In the genomic region with DNA sequence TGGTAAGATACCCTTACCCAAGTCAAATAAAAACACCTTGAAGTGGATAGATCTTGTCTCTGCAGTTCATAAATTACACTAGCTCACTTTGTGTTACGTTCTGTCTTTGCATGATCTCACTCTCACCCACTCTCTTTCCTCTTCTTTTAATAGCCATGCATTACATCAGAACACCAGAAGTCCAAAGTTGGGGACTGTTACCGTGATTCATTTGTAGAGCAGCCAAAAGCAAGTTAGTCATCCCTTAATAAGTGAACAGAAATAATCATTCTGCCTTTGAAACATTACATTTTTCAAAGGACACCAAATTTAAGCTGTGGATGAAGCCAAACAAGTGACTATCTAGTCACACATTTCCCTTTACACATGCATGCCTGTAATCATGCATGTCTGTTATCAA, we compare ENCODE assay signal across 18 mouse cellular contexts. TPM values are rescaled to one million over a fixed set of nuclear protein-coding genes. Genes with fewer than 3 reads are reported as not detected.
"Had no signal": no experiment of that assay in that cellular context is flagged by ENCODE, and none has a peak within 500 bp of the region (broad histone marks: within the 10 kb centered on the region; RNA-seq: fewer than 3 reads in every experiment).

No protein-coding gene starts in this region.

- H3K27me3 ChIP-seq: kidney, embryonic 15.5 days; limb, embryonic 13.5 days; midbrain, embryonic 13.5 days had no signal

- ATAC-seq: midbrain, embryonic 13.5 days had no signal

- H3K4me2 ChIP-seq: kidney, embryonic 15.5 days; limb, embryonic 13.5 days; midbrain, embryonic 13.5 days had no signal

- H3K27ac ChIP-seq: kidney, embryonic 15.5 days; limb, embryonic 13.5 days; liver, embryonic 14.5 days; midbrain, embryonic 13.5 days had no signal

- H3K9ac ChIP-seq: kidney, embryonic 15.5 days; limb, embryonic 13.5 days; liver, embryonic 14.5 days; midbrain, embryonic 13.5 days had no signal

- H3K4me3 ChIP-seq: kidney, embryonic 15.5 days; limb, embryonic 13.5 days; midbrain, embryonic 13.5 days had no signal

- H3K9me3 ChIP-seq: kidney, embryonic 15.5 days; limb, embryonic 13.5 days; midbrain, embryonic 13.5 days had no signal

- DNase-seq: kidney, adult 11 months; kidney, postnatal 14 days; left cerebral cortex, postnatal 4 days; lung, adult 18-20 months; right cerebral cortex, postnatal 25 days; thymus, adult 2 months; thymus, postnatal 36 days had no signal

- H3K36me3 ChIP-seq: kidney, embryonic 15.5 days; limb, embryonic 13.5 days; midbrain, embryonic 13.5 days had no signal

- H3K4me1 ChIP-seq: kidney, embryonic 15.5 days; limb, embryonic 13.5 days; midbrain, embryonic 13.5 days had no signal

RNA-seq across cellular contexts. Expression of gene Ptchd1, which starts 31.1 kb away (rescaled TPM):
- total RNA-seq: liver, adult 2 months had no signal
- polyA plus RNA-seq: large intestine, adult 2 months; liver, adult 2 months; thymus, adult 2 months had no signal

RNA-seq across cellular contexts. Expression of gene Gm15155, which starts 32.1 kb away (rescaled TPM):
- total RNA-seq: layer of hippocampus, postnatal 10 days; liver, adult 2 months; megakaryocyte progenitor cell, adult 5-6 weeks; midbrain, postnatal 0 days had no signal
- polyA plus RNA-seq: kidney, embryonic 15.5 days; large intestine, adult 2 months; limb, embryonic 13.5 days; liver, adult 2 months; liver, embryonic 14.5 days; lung, embryonic 16.5 days; midbrain, embryonic 13.5 days; testis, adult 2 months; thymus, adult 2 months had no signal
